In genomic region chr2:104318881-104319280, GRCm38 (mm10) we compare ENCODE assay signal across 8 mouse cellular contexts.
DNase-seq lines count a peak whose midpoint lies in the region; ATAC-seq lines count a peak whose summit lies in the region.

No protein-coding gene starts in this region.

- WGBS in forebrain, embryonic 15.5 days = 56% methylated on average over 8 of the region's 8 CpGs
- WGBS in forebrain, embryonic 10.5 days = 70% methylated on average over 8 of the region's 8 CpGs
- WGBS in hindbrain, embryonic 16.5 days = 48% methylated on average over 8 of the region's 8 CpGs
- WGBS in limb, embryonic 12.5 days = 26% methylated on average over 8 of the region's 8 CpGs

- no peaks in the 10 kb centered on the region for H3K9me3 ChIP-seq in forebrain, embryonic 15.5 days
- no peaks in the 10 kb centered on the region for H3K9me3 ChIP-seq in forebrain, embryonic 10.5 days
- no peaks in the 10 kb centered on the region for H3K9me3 ChIP-seq in hindbrain, embryonic 16.5 days (ENCODE audit: control insufficient read depth, low read length)
- no peaks in the 10 kb centered on the region for H3K9me3 ChIP-seq in limb, embryonic 12.5 days

- H3K36me3 ChIP-seq in forebrain, embryonic 15.5 days = no peaks in the 10 kb centered on the region
- no peaks in the 10 kb centered on the region for H3K36me3 ChIP-seq in forebrain, embryonic 10.5 days (replicated peaks)
- no peaks in the 10 kb centered on the region for H3K36me3 ChIP-seq in hindbrain, embryonic 16.5 days (ENCODE audit: control insufficient read depth, insufficient read depth, low read length)
- H3K36me3 ChIP-seq in limb, embryonic 12.5 days = no peaks in the 10 kb centered on the region

- peaks cover 37% of the 10 kb centered on the region for H3K4me1 ChIP-seq in forebrain, embryonic 15.5 days
- H3K4me1 ChIP-seq in forebrain, embryonic 10.5 days = no peaks in the 10 kb centered on the region; the same call in 1 of the 2 replicates
- H3K4me1 ChIP-seq in hindbrain, embryonic 16.5 days (ENCODE audit: control insufficient read depth, insufficient read depth, low read depth, low read length) = peaks cover 17% of the 10 kb centered on the region
- peaks cover 22% of the 10 kb centered on the region for H3K4me1 ChIP-seq in limb, embryonic 12.5 days (replicated peaks)

- H3K9ac ChIP-seq in forebrain, embryonic 15.5 days (replicated peaks) = no peak overlapping the region
- no peak overlapping the region for H3K9ac ChIP-seq in hindbrain, embryonic 16.5 days (ENCODE audit: low read depth, low read length)
- H3K9ac ChIP-seq in limb, embryonic 12.5 days (replicated peaks) = no peak overlapping the region

- peak overlapping the region; percentile 70 for H3K27ac ChIP-seq in forebrain, embryonic 15.5 days (replicated peaks)
- H3K27ac ChIP-seq in forebrain, embryonic 10.5 days = no peak overlapping the region
- H3K27ac ChIP-seq in hindbrain, embryonic 16.5 days (ENCODE audit: low read depth, low read length) = peak overlapping the region; percentile 71
- H3K27ac ChIP-seq in limb, embryonic 12.5 days = no peak overlapping the region

- no peak for DNase-seq in forebrain, embryonic 10.5 days (ENCODE audit: extremely low spot score, low spot score)
- peak; percentile 6 for DNase-seq in ZHBTc4 (ENCODE audit: low read depth, low spot score)
- DNase-seq in spleen, postnatal 14 days (ENCODE audit: low spot score in 2 of 2) = no peak
- no peak for DNase-seq in urinary bladder, postnatal 10 days (ENCODE audit: low spot score)
- DNase-seq in lung, postnatal 14 days = no peak

- no peak overlapping the region for H3K4me2 ChIP-seq in forebrain, embryonic 15.5 days (replicated peaks)
- H3K4me2 ChIP-seq in hindbrain, embryonic 16.5 days (ENCODE audit: low read length) = no peak overlapping the region
- H3K4me2 ChIP-seq in limb, embryonic 12.5 days = no peak overlapping the region

- ATAC-seq in forebrain, embryonic 15.5 days (replicated peaks) = peak; percentile 55; the same call in 1 of the 2 replicates
- peak; percentile 84 for ATAC-seq in hindbrain, embryonic 16.5 days
- ATAC-seq in limb, embryonic 12.5 days (ENCODE audit: insufficient number of reproducible peaks, insufficient read depth, low FRiP score, low TSS enrichment, low read depth) = peak; percentile 56; the same call in 1 of the 2 replicates

- no peak overlapping the region for H3K4me3 ChIP-seq in forebrain, embryonic 15.5 days
- no peak overlapping the region for H3K4me3 ChIP-seq in forebrain, embryonic 10.5 days
- no peak overlapping the region for H3K4me3 ChIP-seq in hindbrain, embryonic 16.5 days (ENCODE audit: low read length)
- no peak overlapping the region for H3K4me3 ChIP-seq in limb, embryonic 12.5 days (replicated peaks)

- H3K27me3 ChIP-seq in forebrain, embryonic 15.5 days = no peaks in the 10 kb centered on the region
- no peaks in the 10 kb centered on the region for H3K27me3 ChIP-seq in forebrain, embryonic 10.5 days (ENCODE audit: poor library complexity, severe bottlenecking)
- no peaks in the 10 kb centered on the region for H3K27me3 ChIP-seq in hindbrain, embryonic 16.5 days (replicated peaks; ENCODE audit: control insufficient read depth, insufficient read depth, low read length)
- no peaks in the 10 kb centered on the region for H3K27me3 ChIP-seq in limb, embryonic 12.5 days

Comparison
In these comparisons a context has a peak if more than half of its experiments do, and no peak if none do; other contexts are left out.
1. H3K27ac ChIP-seq: peak in forebrain, embryonic 15.5 days (single experiment) and hindbrain, embryonic 16.5 days (single experiment); none in forebrain, embryonic 10.5 days (single experiment) and limb, embryonic 12.5 days (single experiment).
2. Peak in every context shown above with its lines, with median percentiles within 50 percentile points of each other: ATAC-seq.